ENCODE assay signal across 10 mouse cellular contexts in the genomic region with DNA sequence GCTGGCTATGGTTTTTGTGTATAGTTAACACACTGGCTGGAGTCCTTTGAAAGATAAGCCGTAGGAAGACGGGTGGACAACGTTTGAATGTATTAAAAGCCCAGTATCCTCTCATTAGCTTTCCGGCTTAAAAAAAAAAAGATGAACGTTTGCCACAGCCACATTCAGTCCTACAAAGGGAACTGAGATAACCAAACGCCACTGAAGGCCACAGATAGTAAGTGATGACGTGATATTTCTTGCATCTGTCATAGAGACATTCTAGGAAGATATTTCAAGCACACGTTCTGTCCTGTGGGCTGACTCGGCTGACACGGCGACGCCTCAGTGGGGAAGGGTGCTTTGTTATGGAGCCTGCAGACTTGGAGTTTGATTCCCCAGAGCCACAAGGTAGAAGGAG. TPM values are rescaled to one million over a fixed set of nuclear protein-coding genes. Genes with fewer than 3 reads are reported as not detected.
DNase-seq lines count a peak whose midpoint lies in the region; ATAC-seq lines count a peak whose summit lies in the region.
"Had no signal": no experiment of that assay in that cellular context is flagged by ENCODE, and none has a peak within 500 bp of the region (broad histone marks: within the 10 kb centered on the region; RNA-seq: fewer than 3 reads in every experiment).

No protein-coding gene starts in this region.

- H3K4me2 ChIP-seq in embryonic facial prominence, embryonic 13.5 days = no peak overlapping the region
- no peak overlapping the region for H3K4me2 ChIP-seq in limb, embryonic 15.5 days
- H3K4me2 ChIP-seq: hindbrain, embryonic 15.5 days had no signal

- H3K4me3 ChIP-seq in embryonic facial prominence, embryonic 13.5 days = no peak overlapping the region
- no peak overlapping the region for H3K4me3 ChIP-seq in embryonic facial prominence, embryonic 10.5 days
- no peak overlapping the region for H3K4me3 ChIP-seq in limb, embryonic 15.5 days
- H3K4me3 ChIP-seq in limb, embryonic 10.5 days = no peak overlapping the region
- H3K4me3 ChIP-seq: hindbrain, embryonic 15.5 days had no signal

- 67% methylated on average over 12 of the region's 12 CpGs for WGBS in embryonic facial prominence, embryonic 13.5 days
- 74% methylated on average over 12 of the region's 12 CpGs for WGBS in embryonic facial prominence, embryonic 10.5 days
- 63% methylated on average over 12 of the region's 12 CpGs for WGBS in limb, embryonic 15.5 days
- WGBS in limb, embryonic 10.5 days = 76% methylated on average over 12 of the region's 12 CpGs

- H3K9ac ChIP-seq in embryonic facial prominence, embryonic 13.5 days = peak overlapping the region; percentile 11; the same call in 1 of the 2 replicates
- H3K9ac ChIP-seq in limb, embryonic 15.5 days = no peak overlapping the region
- H3K9ac ChIP-seq: hindbrain, embryonic 15.5 days had no signal

- peaks cover 74% of the 10 kb centered on the region for H3K4me1 ChIP-seq in embryonic facial prominence, embryonic 13.5 days
- H3K4me1 ChIP-seq in embryonic facial prominence, embryonic 10.5 days = peaks cover 61% of the 10 kb centered on the region
- peaks cover 64% of the 10 kb centered on the region for H3K4me1 ChIP-seq in limb, embryonic 15.5 days
- H3K4me1 ChIP-seq in limb, embryonic 10.5 days = peaks cover 48% of the 10 kb centered on the region

- no peaks in the 10 kb centered on the region for H3K9me3 ChIP-seq in embryonic facial prominence, embryonic 13.5 days
- no peaks in the 10 kb centered on the region for H3K9me3 ChIP-seq in embryonic facial prominence, embryonic 10.5 days
- no peaks in the 10 kb centered on the region for H3K9me3 ChIP-seq in limb, embryonic 15.5 days
- H3K9me3 ChIP-seq in limb, embryonic 10.5 days (replicated peaks) = no peaks in the 10 kb centered on the region
- H3K9me3 ChIP-seq: hindbrain, embryonic 15.5 days had no signal

- no peak for ATAC-seq in embryonic facial prominence, embryonic 13.5 days (ENCODE audit: insufficient number of reproducible peaks, insufficient read depth, low FRiP score, low TSS enrichment, low read depth)
- no peak for ATAC-seq in limb, embryonic 15.5 days (ENCODE audit: insufficient number of reproducible peaks, low FRiP score, low TSS enrichment, low read depth)
- ATAC-seq in erythroblast, adult 5-6 weeks (replicated peaks; ENCODE audit: low FRiP score, poor library complexity, severe bottlenecking) = peak; percentile 53
- peak; percentile 53 for ATAC-seq in megakaryocyte-erythroid progenitor cell, adult 5-6 weeks (replicated peaks; ENCODE audit: low FRiP score, low TSS enrichment, poor library complexity, severe bottlenecking)

- no peak for DNase-seq in embryonic facial prominence, embryonic 10.5 days (ENCODE audit: low spot score)
- DNase-seq in limb, embryonic 10.5 days (ENCODE audit: low spot score) = no peak
- DNase-seq in cerebellum, adult 9-11 months = no peak
- DNase-seq in retina, postnatal 1 day = no peak
- DNase-seq: lung, postnatal 36 days had no signal

- no peaks in the 10 kb centered on the region for H3K36me3 ChIP-seq in embryonic facial prominence, embryonic 13.5 days
- H3K36me3 ChIP-seq in embryonic facial prominence, embryonic 10.5 days (replicated peaks) = no peaks in the 10 kb centered on the region
- no peaks in the 10 kb centered on the region for H3K36me3 ChIP-seq in limb, embryonic 15.5 days
- no peaks in the 10 kb centered on the region for H3K36me3 ChIP-seq in limb, embryonic 10.5 days
- H3K36me3 ChIP-seq: hindbrain, embryonic 15.5 days had no signal

- H3K27me3 ChIP-seq in embryonic facial prominence, embryonic 13.5 days = no peaks in the 10 kb centered on the region
- H3K27me3 ChIP-seq in embryonic facial prominence, embryonic 10.5 days (replicated peaks; ENCODE audit: low read depth, poor library complexity, severe bottlenecking) = peaks cover 11% of the 10 kb centered on the region
- no peaks in the 10 kb centered on the region for H3K27me3 ChIP-seq in limb, embryonic 15.5 days
- H3K27me3 ChIP-seq in limb, embryonic 10.5 days (ENCODE audit: low read depth, poor library complexity, severe bottlenecking) = peaks cover 4% of the 10 kb centered on the region; the same call in 1 of the 2 replicates
- H3K27me3 ChIP-seq: hindbrain, embryonic 15.5 days had no signal

- H3K27ac ChIP-seq in embryonic facial prominence, embryonic 13.5 days = peak overlapping the region; percentile 99; the same call in 1 of the 2 replicates
- H3K27ac ChIP-seq in embryonic facial prominence, embryonic 10.5 days (replicated peaks) = no peak overlapping the region
- 0 out of 2 replicates have a peak overlapping the region, but pooled peaks have one; percentile 100 for H3K27ac ChIP-seq in limb, embryonic 15.5 days
- no peak overlapping the region for H3K27ac ChIP-seq in limb, embryonic 10.5 days
- H3K27ac ChIP-seq: hindbrain, embryonic 15.5 days had no signal

RNA-seq across cellular contexts. Expression of gene Irf2bp2, which starts 4.4 kb away (rescaled TPM):
- polyA plus RNA-seq in embryonic facial prominence, embryonic 13.5 days (2015; fragmentation: Nextera tagmentation; extraction: Ambion mirVana) = 11.1 and 13.5 TPM in 2 replicates
- 4.5 and 5.4 TPM in 2 replicates for polyA plus RNA-seq in embryonic facial prominence, embryonic 10.5 days (2016; fragmentation: Nextera tagmentation; extraction: Ambion mirVana)
- 11.0 and 12.8 TPM in 2 replicates for polyA plus RNA-seq in limb, embryonic 15.5 days (2015; fragmentation: Nextera tagmentation; extraction: Ambion mirVana)
- 4.2 and 4.5 TPM in 2 replicates for polyA plus RNA-seq in limb, embryonic 10.5 days (2016; fragmentation: Nextera tagmentation; extraction: Ambion mirVana)
- 21.3 and 34.7 TPM in 2 replicates for total RNA-seq in erythroblast, adult 5-6 weeks (2015; ENCODE audit: low replicate concordance)
- 19.5 and 25.1 TPM in 2 replicates for total RNA-seq in erythroblast, adult 5-6 weeks (2017; ENCODE audit: low replicate concordance)
- total RNA-seq in megakaryocyte-erythroid progenitor cell, adult 5-6 weeks (2014; fragmentation: Nextera tagmentation) = 45.8 and 54.3 TPM in 2 replicates
- 44.1 and 56.8 TPM in 2 replicates for total RNA-seq in megakaryocyte-erythroid progenitor cell, adult 5-6 weeks (2017)

Comparison
In these comparisons a context has a peak if more than half of its experiments do, and no peak if none do; other contexts are left out.
1. H3K27ac ChIP-seq: peak in embryonic facial prominence, embryonic 13.5 days (single experiment) and limb, embryonic 15.5 days (single experiment); none in embryonic facial prominence, embryonic 10.5 days (single experiment) and limb, embryonic 10.5 days (single experiment).
2. ATAC-seq: peak in erythroblast, adult 5-6 weeks (single experiment) and megakaryocyte-erythroid progenitor cell, adult 5-6 weeks (single experiment); none in embryonic facial prominence, embryonic 13.5 days (single experiment) and limb, embryonic 15.5 days (single experiment).